Mouse (Mus musculus) MEL (cell line): ENCODE data around the gene Me1. TPM values are rescaled to one million over a fixed set of nuclear protein-coding genes. Genes with fewer than 3 reads are reported as not detected.

Source experiments
- DNase-seq: peaks from one replicate; pipeline ENCODE4 v3.0.0; 2011; ENCODE audit warnings: low read depth, low spot score
- H3K27ac ChIP-seq: 2 replicates; pipeline ENCODE4 v1.5.1; 2012; ENCODE audit warnings: low read depth, mild to moderate bottlenecking, control low read depth, low read length, moderate library complexity; ENCODE audit not compliant: control insufficient read depth
- H3K27me3 ChIP-seq, 2 experiments: fragments of 150-350 bp in 1 of 2; sonication (generic) in 1 of 2; 2 replicates each; pipeline ENCODE4 v1.6.1; 2012; ENCODE audit warnings: low read length in 2 of 2, mild to moderate bottlenecking in 2 of 2, improper control_type of control experiment in 1 of 2, moderate library complexity in 1 of 2; ENCODE audit not compliant: insufficient read depth in 2 of 2, control insufficient read depth in 1 of 2
- H3K36me3 ChIP-seq, 2 experiments: 2 replicates each; pipeline ENCODE4 v1.6.1; 2012 to 2014; ENCODE audit warnings: low read length in 2 of 2, improper control_type of control experiment in 1 of 2, inconsistent platforms in 1 of 2, mild to moderate bottlenecking in 1 of 2; ENCODE audit not compliant: insufficient read depth in 2 of 2, control insufficient read depth in 1 of 2
- H3K4me1 ChIP-seq, 2 experiments: fragments of 150-350 bp in 1 of 2; sonication (generic) in 1 of 2; 2 replicates each; pipeline ENCODE4 v1.6.1; 2012; ENCODE audit warnings: low read length in 2 of 2, improper control_type of control experiment in 1 of 2, mild to moderate bottlenecking in 1 of 2; ENCODE audit not compliant: insufficient read depth in 2 of 2, control insufficient read depth in 1 of 2
- H3K4me3 ChIP-seq, 2 experiments: fragments of 150-350 bp in 1 of 2; sonication (generic) in 1 of 2; 2 replicates each; pipeline ENCODE4 v1.5.1; 2012; ENCODE audit warnings: low read depth in 2 of 2, low read length in 2 of 2, mild to moderate bottlenecking in 2 of 2, moderate library complexity in 2 of 2, control low read depth in 1 of 2, improper control_type of control experiment in 1 of 2; ENCODE audit not compliant: control insufficient read depth in 1 of 2, insufficient read depth in 1 of 2
- H3K79me2 ChIP-seq: 2 replicates; pipeline ENCODE4 v1.6.1; 2012; ENCODE audit warnings: mild to moderate bottlenecking, low read length, moderate library complexity; ENCODE audit not compliant: control insufficient read depth, poor library complexity, insufficient read depth
- H3K9ac ChIP-seq: 2 replicates; pipeline ENCODE4 v1.6.1; 2012; ENCODE audit warnings: low read depth, mild to moderate bottlenecking, control low read depth, low read length, moderate library complexity; ENCODE audit not compliant: control insufficient read depth, poor library complexity, severe bottlenecking
- H3K9me3 ChIP-seq: fragments of 150-350 bp; sonication (generic); replicated peaks from 2 replicates; pipeline ENCODE4 v1.6.1; 2012; ENCODE audit warnings: mild to moderate bottlenecking, low read length, improper control_type of control experiment, moderate library complexity; ENCODE audit not compliant: insufficient read depth
- BHLHE40 ChIP-seq: IDR thresholded peaks from 2 replicates; pipeline ENCODE4 v1.6.1; 2012; ENCODE audit warnings: low read depth, mild to moderate bottlenecking, inconsistent platforms, low read length, improper control_type of control experiment, borderline replicate concordance
- CHD1 ChIP-seq: IDR thresholded peaks from 2 replicates; pipeline ENCODE4 v1.6.1; 2012; ENCODE audit warnings: low read depth, mild to moderate bottlenecking, inconsistent platforms, low read length, improper control_type of control experiment
- CTCF ChIP-seq, 3 experiments: IDR thresholded peaks in 2 of 3; conservative IDR thresholded peaks in 1 of 3; 2 replicates each; pipeline ENCODE4 v1.5.1; 2011 to 2012; ENCODE audit warnings: low read length in 3 of 3, low read depth in 2 of 3, mild to moderate bottlenecking in 2 of 3, improper control_type of control experiment in 1 of 3, inconsistent platforms in 1 of 3, mixed read lengths in 1 of 3, moderate library complexity in 1 of 3; ENCODE audit not compliant: control insufficient read depth in 1 of 3, insufficient read depth in 1 of 3, poor library complexity in 1 of 3, severe bottlenecking in 1 of 3
- GABPA ChIP-seq: IDR thresholded peaks from 2 replicates; pipeline ENCODE4 v1.6.1; 2012; ENCODE audit warnings: low read depth, mild to moderate bottlenecking, inconsistent platforms, low read length, improper control_type of control experiment, moderate library complexity
- GATA1 ChIP-seq: IDR thresholded peaks from 2 replicates; pipeline ENCODE4 v1.6.1; 2011; ENCODE audit warnings: low read depth, low read length, improper control_type of control experiment
- JUND ChIP-seq: IDR thresholded peaks from 2 replicates; pipeline ENCODE4 v1.6.1; 2011; ENCODE audit warnings: low read depth, mild to moderate bottlenecking, improper control_type of control experiment, low read length
- KAT2A ChIP-seq: conservative IDR thresholded peaks from 2 replicates; pipeline ENCODE4 v1.6.1; 2012; ENCODE audit warnings: low read depth, low read length, improper control_type of control experiment, inconsistent platforms
- MAFK ChIP-seq: IDR thresholded peaks from 2 replicates; pipeline ENCODE4 v1.6.1; 2011; ENCODE audit warnings: low read depth, mild to moderate bottlenecking, low read length, improper control_type of control experiment, borderline replicate concordance
- MAX ChIP-seq: IDR thresholded peaks from 2 replicates; pipeline ENCODE4 v1.6.1; 2011; ENCODE audit warnings: low read length, improper control_type of control experiment
- MAZ ChIP-seq: IDR thresholded peaks from 2 replicates; pipeline ENCODE4 v1.6.1; 2012; ENCODE audit warnings: low read depth, mild to moderate bottlenecking, inconsistent platforms, low read length, improper control_type of control experiment
- MEF2A ChIP-seq: IDR thresholded peaks from 2 replicates; pipeline ENCODE4 v1.6.1; 2014; ENCODE audit warnings: low read depth, mild to moderate bottlenecking, inconsistent platforms, low read length, improper control_type of control experiment; ENCODE audit not compliant: poor library complexity, insufficient replicate concordance, severe bottlenecking; ENCODE audit errors: extremely low read depth
- MXI1 ChIP-seq: IDR thresholded peaks from 2 replicates; pipeline ENCODE4 v1.6.1; 2011; ENCODE audit warnings: mild to moderate bottlenecking, low read depth, low read length, improper control_type of control experiment
- MYC ChIP-seq: IDR thresholded peaks from 2 replicates; pipeline ENCODE4 v1.6.1; 2011; ENCODE audit warnings: low read depth, mild to moderate bottlenecking, low read length, improper control_type of control experiment, moderate library complexity
- NELFE ChIP-seq: IDR thresholded peaks from 2 replicates; pipeline ENCODE4 v1.6.1; 2011; ENCODE audit warnings: low read depth, low read length, improper control_type of control experiment
- POLR2A ChIP-seq, 2 experiments: IDR thresholded peaks; 2 replicates each; pipeline ENCODE4 v1.6.1; 2011 to 2012; ENCODE audit warnings: low read length in 2 of 2, mild to moderate bottlenecking in 2 of 2, control low read depth in 1 of 2, improper control_type of control experiment in 1 of 2, low read depth in 1 of 2, moderate library complexity in 1 of 2; ENCODE audit not compliant: control insufficient read depth in 1 of 2, insufficient read depth in 1 of 2, poor library complexity in 1 of 2
- RCOR1 ChIP-seq: IDR thresholded peaks from 2 replicates; pipeline ENCODE4 v1.6.1; 2012; ENCODE audit warnings: low read depth, mild to moderate bottlenecking, inconsistent platforms, low read length, improper control_type of control experiment
- SIN3A ChIP-seq: IDR thresholded peaks from 2 replicates; pipeline ENCODE4 v1.6.1; 2012; ENCODE audit warnings: low read length, improper control_type of control experiment, inconsistent platforms
- TAL1 ChIP-seq: IDR thresholded peaks from 2 replicates; pipeline ENCODE4 v1.6.1; 2012; ENCODE audit warnings: mild to moderate bottlenecking, inconsistent platforms, low read length, moderate library complexity, mixed read lengths
- TBP ChIP-seq: IDR thresholded peaks from 2 replicates; pipeline ENCODE4 v1.8.0; 2011; ENCODE audit warnings: low read depth, low read length, improper control_type of control experiment
- TCF12 ChIP-seq: IDR thresholded peaks from 2 replicates; pipeline ENCODE4 v1.6.1; 2014; ENCODE audit warnings: low read depth, mild to moderate bottlenecking, inconsistent platforms, low read length, improper control_type of control experiment, moderate library complexity
- UBTF ChIP-seq: IDR thresholded peaks from 2 replicates; pipeline ENCODE4 v1.6.1; 2012; ENCODE audit warnings: low read depth, mild to moderate bottlenecking, inconsistent platforms, low read length, improper control_type of control experiment, moderate library complexity, borderline replicate concordance; ENCODE audit not compliant: insufficient read depth
- USF1 ChIP-seq: IDR thresholded peaks from 2 replicates; pipeline ENCODE4 v1.6.1; 2014; ENCODE audit warnings: low read depth, mild to moderate bottlenecking, inconsistent platforms, low read length, improper control_type of control experiment, moderate library complexity
- ZNF384 ChIP-seq: IDR thresholded peaks from 2 replicates; pipeline ENCODE4 v1.6.1; 2012; ENCODE audit warnings: low read depth, mild to moderate bottlenecking, inconsistent platforms, low read length, improper control_type of control experiment
- polyA plus RNA-seq, 2 experiments: library from polyadenylated mRNA; stranded (reverse) in 1 of 2; unstranded in 1 of 2; fragments of >175 nt in 1 of 2; fragments of >200 nt in 1 of 2; gene quantifications; 2 replicates each; pipeline versions ENCODE4 v1.2.1 to v1.2.4; 2012; ENCODE audit warnings: low replicate concordance in 2 of 2, low read depth in 1 of 2; ENCODE audit not compliant: insufficient read length in 2 of 2, insufficient read depth in 1 of 2, missing spikeins in 1 of 2
- total RNA-seq: library from RNA; depleted of rRNA; stranded (reverse); fragments of 300-350 nt; gene quantifications from 2 replicates; pipeline ENCODE4 v1.2.3, GENCODE M21; 2012

The Me1 gene
- total and polyA plus RNA-seq, 3 experiments = 7.1 to 123 (median 23.4) TPM

GRCm38 (mm10) chr9:86571540-86572135, 124.1 kb downstream of the Me1 start, which contains the start of the genes Pgm3 and Rwdd2a (continued):
- TF ChIP-seq USF1 (0 out of 2 replicates have a peak, but pooled peaks have one; percentile 11), MYC (0 out of 2 replicates have a peak, but pooled peaks have one; percentile 10)

- Histone ChIP-seq H3K9me3 (no peaks in the 10 kb centered on the region), H3K27ac (no peak overlapping the region), H3K36me3 (no peaks in the 10 kb centered on the region; a peak in 1 of 4 replicates), H3K9ac (no peak overlapping the region; the same call in 1 of the 2 replicates), H3K79me2 (peaks cover 2% of the 10 kb centered on the region; the same call in 1 of the 2 replicates), H3K4me1 (peaks cover 0 to 6% of the 10 kb centered on the region in 2 experiments; a peak in 2 of 4 replicates), H3K27me3 (no peaks in the 10 kb centered on the region), H3K4me3 (peak overlapping the region; percentile 93 to 96)
- no peak for TF ChIP-seq GATA1
- no peak for TF ChIP-seq UBTF
- no peak for TF ChIP-seq ZNF384
- no peak for TF ChIP-seq JUND
- no peak for TF ChIP-seq CTCF (IDR thresholded peaks at IDR 0.05 in 2 of 3, conservative IDR thresholded peaks at IDR 0.05 in 1 of 3; ENCODE audit: control insufficient read depth in 1 of 3, insufficient read depth in 1 of 3, low read depth in 2 of 3, low read length in 3 of 3, poor library complexity in 1 of 3, severe bottlenecking in 1 of 3)
- TF ChIP-seq MXI1 = no peak
- DNase-seq = peak; percentile 13
These were observed 124.8 kb downstream of the Me1 start for GRCm38 (mm10) chr9:86570946-86571345.

GRCm38 (mm10) chr9:86570261-86570890, 125.4 kb downstream of the Me1 start:
- H3K4me3 ChIP-seq = no peak overlapping the region

More at GRCm38 (mm10) chr9:86570261-86570890, 125.4 kb downstream of the Me1 start:
- Histone ChIP-seq H3K4me1 (peaks cover 0 to 6% of the 10 kb centered on the region in 2 experiments; a peak in 2 of 4 replicates), H3K79me2 (peaks cover 2% of the 10 kb centered on the region; the same call in 1 of the 2 replicates), H3K27me3 (no peaks in the 10 kb centered on the region), H3K9ac (no peak overlapping the region), H3K9me3 (no peaks in the 10 kb centered on the region), H3K27ac (no peak overlapping the region), H3K36me3 (no peaks in the 10 kb centered on the region; a peak in 1 of 4 replicates)
- TF ChIP-seq NELFE = no peak
- no peak for TF ChIP-seq GABPA
- TF ChIP-seq RCOR1 = no peak
- no peak for TF ChIP-seq TBP
- no peak for TF ChIP-seq CHD1
- TF ChIP-seq MAZ = no peak
- no peak for TF ChIP-seq TAL1
- TF ChIP-seq MAFK = no peak
- TF ChIP-seq KAT2A = no peak
- TF ChIP-seq SIN3A = no peak
- TF ChIP-seq MAX = no peak
- no peak for TF ChIP-seq MEF2A
- no peak for TF ChIP-seq POLR2A (IDR thresholded peaks at IDR 0.05; ENCODE audit: control insufficient read depth in 1 of 2, insufficient read depth in 1 of 2, low read depth in 1 of 2, low read length in 2 of 2, poor library complexity in 1 of 2)
- no peak for TF ChIP-seq MYC
- TF ChIP-seq BHLHE40 = no peak
- TF ChIP-seq USF1 = no peak
- no peak for TF ChIP-seq CTCF (IDR thresholded peaks at IDR 0.05 in 2 of 3, conservative IDR thresholded peaks at IDR 0.05 in 1 of 3; ENCODE audit: control insufficient read depth in 1 of 3, insufficient read depth in 1 of 3, low read depth in 2 of 3, low read length in 3 of 3, poor library complexity in 1 of 3, severe bottlenecking in 1 of 3)
- no peak for TF ChIP-seq TCF12
- DNase-seq = no peak
